Mouse (Mus musculus) E14TG2a.4 (cell line): ENCODE measurements at regions not wholly inside any gene's neighbourhood (a gene's known extent, or its start where the extent isn't known, plus 50 kb on each side); places are given as distances from the start of the nearest gene placed in this dataset.

Experiments used
- CTCF ChIP-seq: conservative IDR thresholded peaks from 2 replicates; pipeline ENCODE4 v1.5.1; 2014; ENCODE audit warnings: low read length
- NANOG ChIP-seq: IDR thresholded peaks from 2 replicates; pipeline ENCODE4 v1.6.1; 2014; ENCODE audit warnings: borderline replicate concordance, low read length, mixed read lengths
- POU5F1 ChIP-seq: IDR thresholded peaks from 2 replicates; pipeline ENCODE4 v1.6.1; 2014; ENCODE audit warnings: low read length, borderline replicate concordance

DNA sequence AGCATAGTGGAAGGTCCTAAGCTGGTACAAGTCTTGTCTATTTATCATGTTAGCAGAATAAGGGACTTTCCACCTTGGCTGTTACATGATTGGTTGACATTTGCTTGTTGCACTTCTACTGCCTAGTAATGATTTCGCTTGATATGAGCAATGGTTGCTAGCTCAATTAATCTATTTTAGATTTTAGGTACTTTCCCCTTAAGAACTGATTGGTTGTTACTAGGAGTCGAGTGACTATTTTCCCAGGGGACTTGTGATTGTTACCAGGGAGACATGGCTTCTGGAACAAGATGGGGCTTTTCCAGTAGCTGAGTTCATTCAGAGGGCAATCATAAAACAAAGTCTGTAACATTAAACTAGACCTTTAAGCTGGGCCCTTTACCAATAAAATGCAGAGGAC lies 100.9 kb downstream of the Nup35 start:
- TF ChIP-seq CTCF (no peak), NANOG (no peak), POU5F1 (no peak)
